Mouse (Mus musculus): ENCODE data around the gene Kif4. TPM values are rescaled to one million over a fixed set of nuclear protein-coding genes. Genes with fewer than 3 reads are reported as not detected.
A peak's percentile ranks its signal among the peaks of the same experiment; 100 is the strongest.

Gene Kif4
- polyA plus RNA-seq, 1 experiment from 2014 or later, result 33.5 TPM

DNA sequence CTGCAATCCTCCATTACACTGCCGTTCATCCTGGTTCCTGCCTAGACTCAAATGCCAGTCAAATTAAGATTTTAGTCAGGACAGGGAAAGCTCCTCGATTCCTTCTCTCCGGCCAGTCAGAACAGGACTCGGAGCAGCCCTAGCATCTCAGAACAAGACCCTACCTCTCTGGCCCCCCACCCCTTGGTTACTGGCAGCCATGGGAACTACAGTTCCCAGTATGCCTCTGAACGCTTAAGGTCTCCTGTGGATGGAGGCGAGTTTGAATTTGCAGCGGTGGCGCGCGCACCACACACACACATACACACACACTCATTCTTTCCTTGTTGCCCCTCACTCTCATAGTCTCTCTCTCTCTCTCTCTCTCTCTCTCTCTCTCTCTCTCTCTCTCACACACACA lies 113.9 kb downstream of the Kif4 start:
- H3K4me2 ChIP-seq, result peak overlapping the region; percentile 48
- H3K27me3 ChIP-seq (replicated peaks; ENCODE audit: control insufficient read depth, insufficient read depth, low read length), result peaks cover 14% of the 10 kb centered on the region
- no peak overlapping the region for H3K9ac ChIP-seq (ENCODE audit: low read depth, low read length)
- DNase-seq (ENCODE audit: low spot score), result no peak
- no peaks in the 10 kb centered on the region for H3K9me3 ChIP-seq (ENCODE audit: control insufficient read depth, low read length)
- no peaks in the 10 kb centered on the region for H3K4me1 ChIP-seq (replicated peaks; ENCODE audit: control insufficient read depth, insufficient read depth, low read length)
- no peak overlapping the region for H3K27ac ChIP-seq (ENCODE audit: low read depth, low read length)
- H3K4me3 ChIP-seq (ENCODE audit: low read depth, low read length), result no peak overlapping the region
- no peak for ATAC-seq (replicated peaks; ENCODE audit: low FRiP score)
- 27% methylated on average over 10 of the region's 10 CpGs for WGBS
- no peaks in the 10 kb centered on the region for H3K36me3 ChIP-seq (ENCODE audit: control insufficient read depth, insufficient read depth, low read length)

DNA sequence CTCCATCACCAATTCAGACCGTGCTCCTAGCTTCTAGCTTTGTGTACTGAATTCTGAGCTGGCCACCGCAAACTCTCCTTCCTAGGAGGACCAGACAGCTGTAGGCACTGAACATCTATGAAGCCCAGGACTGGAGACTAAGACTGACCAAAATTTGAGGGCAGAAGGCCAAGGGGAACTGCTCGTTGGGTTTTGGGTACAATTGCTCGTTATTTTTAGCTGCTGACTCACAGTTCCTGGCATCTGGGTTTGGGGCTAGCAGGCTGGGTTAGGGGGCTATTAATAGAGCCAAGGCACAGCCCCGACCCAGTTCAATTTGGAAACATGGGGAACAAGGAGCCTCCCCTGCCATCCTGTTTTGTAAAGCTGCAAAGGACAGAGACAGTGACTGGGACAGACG lies 115.2 kb downstream of the Kif4 start:
- ATAC-seq (replicated peaks; ENCODE audit: low FRiP score) (no peak), DNase-seq (ENCODE audit: low spot score) (no peak)
- WGBS, result 48% methylated on average over 6 of the region's 6 CpGs
- H3K4me2 ChIP-seq, result no peak overlapping the region
- H3K9me3 ChIP-seq (ENCODE audit: control insufficient read depth, low read length), result no peaks in the 10 kb centered on the region
- peaks cover 12% of the 10 kb centered on the region for H3K27me3 ChIP-seq (replicated peaks; ENCODE audit: control insufficient read depth, insufficient read depth, low read length)
- H3K4me1 ChIP-seq (replicated peaks; ENCODE audit: control insufficient read depth, insufficient read depth, low read length), result no peaks in the 10 kb centered on the region
- no peak overlapping the region for H3K4me3 ChIP-seq (ENCODE audit: low read depth, low read length)
- H3K36me3 ChIP-seq (ENCODE audit: control insufficient read depth, insufficient read depth, low read length), result no peaks in the 10 kb centered on the region
- H3K27ac ChIP-seq (ENCODE audit: low read depth, low read length), result no peak overlapping the region
- no peak overlapping the region for H3K9ac ChIP-seq (ENCODE audit: low read depth, low read length)

DNA sequence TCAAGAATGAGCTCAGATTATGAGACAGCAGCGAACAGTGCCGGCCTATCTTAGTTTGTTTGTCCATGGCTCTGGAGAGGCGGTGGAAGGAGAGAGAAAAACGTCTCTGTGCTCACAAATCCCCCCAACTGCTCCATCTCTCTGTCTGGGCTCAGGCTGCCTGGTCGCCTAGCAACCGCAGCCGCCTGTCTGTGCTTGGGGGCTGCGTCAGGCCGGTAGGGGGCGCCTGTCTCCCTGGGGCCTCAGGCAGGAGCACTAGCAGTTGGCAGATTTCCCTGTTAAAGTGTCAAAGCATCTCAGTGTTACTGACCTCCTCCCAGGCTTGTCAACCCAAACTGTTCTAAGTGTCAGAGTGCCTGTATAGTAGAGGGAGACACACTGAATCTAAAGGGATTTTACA lies 116.4 kb downstream of the Kif4 start:
- DNase-seq (ENCODE audit: low spot score) (no peak), ATAC-seq (replicated peaks; ENCODE audit: low FRiP score) (no peak)
- Histone ChIP-seq H3K4me2 (no peak overlapping the region), H3K36me3 (ENCODE audit: control insufficient read depth, insufficient read depth, low read length) (no peaks in the 10 kb centered on the region), H3K4me3 (ENCODE audit: low read depth, low read length) (no peak overlapping the region), H3K9me3 (ENCODE audit: control insufficient read depth, low read length) (no peaks in the 10 kb centered on the region), H3K4me1 (replicated peaks; ENCODE audit: control insufficient read depth, insufficient read depth, low read length) (no peaks in the 10 kb centered on the region), H3K27me3 (replicated peaks; ENCODE audit: control insufficient read depth, insufficient read depth, low read length) (peaks cover 8% of the 10 kb centered on the region; the same call in 1 of the 2 replicates), H3K9ac (ENCODE audit: low read depth, low read length) (no peak overlapping the region), H3K27ac (ENCODE audit: low read depth, low read length) (no peak overlapping the region)
- WGBS, result 15% methylated on average over 10 of the region's 10 CpGs

DNA sequence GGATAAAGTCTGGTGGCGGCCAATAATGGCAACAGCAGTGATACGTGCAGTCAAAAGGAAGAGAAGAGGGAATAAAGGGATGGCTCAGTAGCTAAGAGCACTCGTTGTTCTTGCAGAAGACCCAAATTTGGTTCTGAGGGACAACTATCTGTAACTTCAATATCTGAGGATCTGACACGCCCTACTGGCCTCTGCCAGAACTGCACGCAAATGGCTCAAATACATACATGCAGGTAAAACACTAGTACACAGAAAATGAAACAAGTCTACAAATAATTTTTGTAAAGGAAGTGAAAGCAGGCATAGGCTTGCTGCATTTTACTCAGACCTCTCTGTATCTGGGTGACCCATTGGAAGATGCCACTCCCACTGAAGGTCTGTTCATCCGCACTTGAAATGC lies 140.3 kb downstream of the Kif4 start:
- H3K4me1 ChIP-seq (replicated peaks; ENCODE audit: control insufficient read depth, insufficient read depth, low read length), result no peaks in the 10 kb centered on the region
- H3K27me3 ChIP-seq (replicated peaks; ENCODE audit: control insufficient read depth, insufficient read depth, low read length), result peaks cover 24% of the 10 kb centered on the region
- H3K9ac ChIP-seq (ENCODE audit: low read depth, low read length), result no peak overlapping the region
- no peaks in the 10 kb centered on the region for H3K36me3 ChIP-seq (ENCODE audit: control insufficient read depth, insufficient read depth, low read length)
- DNase-seq (ENCODE audit: low spot score), result no peak
- no peak for ATAC-seq (replicated peaks; ENCODE audit: low FRiP score)
- no peak overlapping the region for H3K4me3 ChIP-seq (ENCODE audit: low read depth, low read length)
- no peak overlapping the region for H3K4me2 ChIP-seq
- H3K9me3 ChIP-seq (ENCODE audit: control insufficient read depth, low read length), result no peaks in the 10 kb centered on the region
- H3K27ac ChIP-seq (ENCODE audit: low read depth, low read length), result no peak overlapping the region
- WGBS, result 82% methylated on average over 6 of the region's 6 CpGs

DNA sequence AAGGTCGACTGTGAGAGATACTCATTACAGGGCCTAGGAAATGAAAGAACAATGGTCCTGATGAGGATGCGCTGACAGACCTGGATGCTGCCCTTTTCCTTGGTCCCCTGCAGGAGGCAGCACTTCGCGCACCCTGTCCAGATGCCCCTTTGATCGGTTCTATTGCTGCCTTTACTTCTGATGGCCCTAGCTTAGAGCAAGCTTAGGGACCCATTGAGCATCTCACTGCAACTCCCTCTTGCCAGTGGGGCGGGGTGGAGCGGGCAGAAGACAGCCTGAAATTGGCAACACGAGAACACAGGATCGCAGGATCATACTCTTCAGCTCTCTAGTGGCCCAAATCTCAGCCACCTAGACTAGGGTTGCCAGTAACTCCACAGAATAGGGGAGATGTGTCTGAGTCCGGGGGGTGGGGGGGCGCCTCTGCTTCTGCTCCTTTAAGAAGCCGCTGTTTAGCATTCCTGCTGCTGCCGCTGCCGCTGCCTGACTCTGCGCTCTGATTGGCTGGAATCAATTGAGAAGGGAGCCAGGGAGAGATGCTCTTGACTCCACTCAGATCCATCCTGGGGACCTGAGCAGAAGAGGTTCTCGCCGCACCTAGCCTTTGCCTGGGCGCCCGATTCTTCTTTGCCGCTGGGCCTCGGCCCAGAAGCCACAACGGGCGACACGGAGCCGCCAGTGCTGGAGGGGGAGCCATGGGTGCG lies 141.8 kb downstream of the Kif4 start, which contains the start of gene Dlg3:
TSS of gene Dlg3 (plus strand) at position 542 of the 704 bp plus-strand sequence.
- H3K27me3 ChIP-seq (replicated peaks; ENCODE audit: control insufficient read depth, insufficient read depth, low read length), result peaks cover 24% of the 10 kb centered on the region
- H3K27ac ChIP-seq (ENCODE audit: low read depth, low read length), result no peak within 1 kb of the TSS
- WGBS, result 16% methylated on average over 18 of the region's 26 CpGs
- H3K4me3 ChIP-seq (ENCODE audit: low read depth, low read length), result peak within 1 kb of the TSS; percentile 39
- DNase-seq (ENCODE audit: low spot score), result no peak
- H3K4me2 ChIP-seq, result peak within 1 kb of the TSS; percentile 62
- H3K9ac ChIP-seq (ENCODE audit: low read depth, low read length), result no peak within 1 kb of the TSS
- no peaks in the 10 kb centered on the region for H3K36me3 ChIP-seq (ENCODE audit: control insufficient read depth, insufficient read depth, low read length)
- H3K4me1 ChIP-seq (replicated peaks; ENCODE audit: control insufficient read depth, insufficient read depth, low read length), result no peaks in the 10 kb centered on the region
- no peak for ATAC-seq (replicated peaks; ENCODE audit: low FRiP score)
- H3K9me3 ChIP-seq (ENCODE audit: control insufficient read depth, low read length), result no peaks in the 10 kb centered on the region

DNA sequence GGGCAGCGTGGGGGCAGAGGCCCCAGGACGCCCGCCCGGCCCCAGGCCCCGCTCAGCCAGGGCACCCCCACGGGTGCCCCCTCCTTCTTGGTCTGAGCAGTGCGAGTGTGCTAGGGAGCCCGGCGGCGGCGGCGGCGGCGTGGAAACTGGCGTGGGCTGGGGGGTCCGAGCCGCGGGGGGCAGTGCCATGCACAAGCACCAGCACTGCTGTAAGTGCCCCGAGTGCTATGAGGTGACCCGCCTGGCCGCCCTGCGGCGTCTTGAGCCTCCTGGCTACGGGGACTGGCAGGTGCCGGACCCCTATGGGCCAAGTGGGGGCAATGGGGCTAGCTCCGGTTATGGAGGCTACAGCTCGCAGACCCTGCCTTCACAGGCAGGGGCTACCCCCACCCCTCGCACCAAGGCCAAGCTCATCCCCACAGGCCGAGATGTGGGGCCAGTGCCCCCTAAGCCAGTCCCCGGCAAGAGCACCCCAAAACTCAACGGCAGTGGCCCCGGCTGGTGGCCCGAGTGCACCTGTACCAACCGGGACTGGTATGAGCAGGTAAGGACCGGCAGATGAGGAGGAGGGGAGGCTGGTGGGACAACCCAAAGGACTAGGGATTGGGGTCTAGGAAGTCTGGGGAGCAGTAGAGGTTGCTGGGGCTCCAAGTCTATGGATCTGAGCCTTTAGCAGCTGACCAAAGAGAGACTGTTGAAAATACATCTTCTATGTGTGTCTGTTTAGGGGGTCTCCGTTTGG lies 142.5 kb downstream of the Kif4 start:
- no peaks in the 10 kb centered on the region for H3K9me3 ChIP-seq (ENCODE audit: control insufficient read depth, low read length)
- no peaks in the 10 kb centered on the region for H3K4me1 ChIP-seq (replicated peaks; ENCODE audit: control insufficient read depth, insufficient read depth, low read length)
- peaks cover 24% of the 10 kb centered on the region for H3K27me3 ChIP-seq (replicated peaks; ENCODE audit: control insufficient read depth, insufficient read depth, low read length)
- H3K4me2 ChIP-seq, result peak overlapping the region; percentile 62
- H3K4me3 ChIP-seq (ENCODE audit: low read depth, low read length), result peak overlapping the region; percentile 39
- H3K36me3 ChIP-seq (ENCODE audit: control insufficient read depth, insufficient read depth, low read length), result no peaks in the 10 kb centered on the region
- H3K9ac ChIP-seq (ENCODE audit: low read depth, low read length), result no peak overlapping the region
- DNase-seq (ENCODE audit: low spot score), result no peak
- no peak for ATAC-seq (replicated peaks; ENCODE audit: low FRiP score)
- whole genome bisulfite sequencing, result 34% methylated on average over 27 of the region's 36 CpGs
- H3K27ac ChIP-seq (ENCODE audit: low read depth, low read length), result no peak overlapping the region

DNA sequence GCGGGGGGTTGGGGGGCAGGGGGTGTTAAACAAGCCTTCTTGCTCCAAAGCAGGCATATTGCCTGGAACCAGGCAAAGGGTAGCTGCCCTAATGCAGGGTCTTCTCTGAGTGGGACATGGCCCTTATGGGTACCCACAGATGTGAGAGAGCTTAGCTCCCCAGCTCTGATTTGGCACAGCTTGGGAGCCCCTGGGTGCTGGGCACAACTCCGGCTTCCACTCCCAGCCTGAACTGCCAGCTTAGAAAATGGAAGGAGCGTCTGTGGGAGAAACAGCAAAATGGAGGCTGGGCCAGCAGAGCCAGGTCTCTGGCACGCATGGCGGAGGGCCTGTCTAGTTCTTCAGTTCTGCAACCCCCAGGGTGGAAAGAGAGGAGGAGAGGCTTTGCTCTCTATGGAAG lies 143.7 kb downstream of the Kif4 start:
- no peaks in the 10 kb centered on the region for H3K9me3 ChIP-seq (ENCODE audit: control insufficient read depth, low read length)
- H3K9ac ChIP-seq (ENCODE audit: low read depth, low read length), result no peak overlapping the region
- no peaks in the 10 kb centered on the region for H3K36me3 ChIP-seq (ENCODE audit: control insufficient read depth, insufficient read depth, low read length)
- H3K27ac ChIP-seq (ENCODE audit: low read depth, low read length), result no peak overlapping the region
- 86% methylated on average over 5 of the region's 5 CpGs for WGBS
- H3K4me1 ChIP-seq (replicated peaks; ENCODE audit: control insufficient read depth, insufficient read depth, low read length), result no peaks in the 10 kb centered on the region
- no peak for ATAC-seq (replicated peaks; ENCODE audit: low FRiP score)
- H3K4me2 ChIP-seq, result no peak overlapping the region
- DNase-seq (ENCODE audit: low spot score), result no peak
- no peak overlapping the region for H3K4me3 ChIP-seq (ENCODE audit: low read depth, low read length)
- H3K27me3 ChIP-seq (replicated peaks; ENCODE audit: control insufficient read depth, insufficient read depth, low read length), result peaks cover 24% of the 10 kb centered on the region

DNA sequence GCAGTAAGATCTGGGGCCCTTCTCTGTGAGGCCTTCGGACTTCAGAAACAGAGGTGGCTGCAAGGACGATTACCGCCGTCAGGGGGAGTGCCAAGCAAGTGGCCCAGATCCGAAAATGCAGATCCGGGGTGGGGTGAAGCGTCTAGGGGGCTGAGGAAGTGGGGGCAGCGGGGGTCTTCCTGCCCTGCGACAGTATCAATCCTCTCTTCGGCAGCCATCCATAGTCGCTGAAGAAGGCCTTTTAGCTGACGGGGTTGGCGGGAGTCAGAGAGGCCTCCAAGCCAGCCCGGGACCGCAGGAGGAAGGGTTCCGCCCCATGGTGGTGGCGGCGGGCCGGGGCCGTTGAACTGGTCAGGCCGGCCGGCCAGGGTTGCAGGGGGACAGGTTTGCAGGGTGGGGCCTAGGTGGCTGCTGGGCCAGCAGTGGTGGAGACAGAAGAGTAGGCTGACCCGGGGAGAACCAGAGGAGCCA lies 148.8 kb downstream of the Kif4 start:
- DNase-seq (ENCODE audit: low spot score) (peak; percentile 50), ATAC-seq (replicated peaks; ENCODE audit: low FRiP score) (no peak)
- peaks cover 4% of the 10 kb centered on the region for H3K27me3 ChIP-seq (replicated peaks; ENCODE audit: control insufficient read depth, insufficient read depth, low read length)
- peak overlapping the region; percentile 48 for H3K9ac ChIP-seq (ENCODE audit: low read depth, low read length)
- H3K4me2 ChIP-seq, result peak overlapping the region; percentile 70
- H3K4me1 ChIP-seq (replicated peaks; ENCODE audit: control insufficient read depth, insufficient read depth, low read length), result no peaks in the 10 kb centered on the region
- peak overlapping the region; percentile 50 for H3K4me3 ChIP-seq (ENCODE audit: low read depth, low read length)
- 15% methylated on average over 22 of the region's 23 CpGs for whole genome bisulfite sequencing
- no peak overlapping the region for H3K27ac ChIP-seq (ENCODE audit: low read depth, low read length)
- no peaks in the 10 kb centered on the region for H3K9me3 ChIP-seq (ENCODE audit: control insufficient read depth, low read length)
- H3K36me3 ChIP-seq (ENCODE audit: control insufficient read depth, insufficient read depth, low read length), result no peaks in the 10 kb centered on the region

Measured in liver, embryonic 11.5 days (tissue).